31 mouse cellular contexts compared by ENCODE assay signal in genomic region chr19:60651102-60651695, GRCm38 (mm10).
DNase-seq lines count a peak whose midpoint lies in the region; ATAC-seq and TF ChIP-seq lines count a peak whose summit lies in the region.
"Had no signal": no experiment of that assay in that cellular context is flagged by ENCODE, and none has a peak within 500 bp of the region (broad histone marks: within the 10 kb centered on the region; RNA-seq: fewer than 3 reads in every experiment).

No protein-coding gene starts in this region.

- TF ChIP-seq CTCF in brain, embryonic 14.5 days (IDR thresholded peaks at IDR 0.05; ENCODE audit: borderline replicate concordance, extremely low read depth, insufficient read depth, insufficient read length): no peak

- H3K27me3 ChIP-seq in embryonic facial prominence, embryonic 14.5 days (replicated peaks; ENCODE audit: control insufficient read depth, insufficient read depth, low read length): no peaks in the 10 kb centered on the region
- H3K27me3 ChIP-seq in embryonic facial prominence, embryonic 10.5 days (replicated peaks; ENCODE audit: low read depth, poor library complexity, severe bottlenecking): no peaks in the 10 kb centered on the region
- no peaks in the 10 kb centered on the region for H3K27me3 ChIP-seq in midbrain, embryonic 15.5 days (replicated peaks)
- H3K27me3 ChIP-seq: embryonic facial prominence, embryonic 12.5 days; heart, embryonic 15.5 days; hindbrain, embryonic 12.5 days; neural tube, embryonic 13.5 days had no signal

- no peak for ATAC-seq in embryonic facial prominence, embryonic 14.5 days (ENCODE audit: low read depth)
- ATAC-seq in midbrain, embryonic 15.5 days (replicated peaks): peak; percentile 81
- no peak for ATAC-seq in inflammation-experienced regulatory T-cells, adult 6 months
- ATAC-seq: activated CD4-positive, CD25-positive, alpha-beta regulatory T cell, adult 4 months; forebrain, postnatal 0 days; hindbrain, postnatal 0 days; intestine, embryonic 16.5 days had no signal

- H3K9me3 ChIP-seq in embryonic facial prominence, embryonic 14.5 days (ENCODE audit: control insufficient read depth, low read length): no peaks in the 10 kb centered on the region
- no peaks in the 10 kb centered on the region for H3K9me3 ChIP-seq in embryonic facial prominence, embryonic 10.5 days
- H3K9me3 ChIP-seq in midbrain, embryonic 15.5 days: no peaks in the 10 kb centered on the region
- H3K9me3 ChIP-seq: embryonic facial prominence, embryonic 12.5 days; forebrain, embryonic 10.5 days; heart, embryonic 15.5 days; hindbrain, embryonic 12.5 days; neural tube, embryonic 13.5 days had no signal

- no peak for TF ChIP-seq POLR2A in brain, embryonic 14.5 days (IDR thresholded peaks at IDR 0.05; ENCODE audit: borderline replicate concordance, extremely low read depth, insufficient read depth, insufficient read length, poor library complexity, severe bottlenecking)

- H3K9ac ChIP-seq in embryonic facial prominence, embryonic 14.5 days (ENCODE audit: low read depth, low read length): no peak overlapping the region
- no peak overlapping the region for H3K9ac ChIP-seq in midbrain, embryonic 15.5 days
- H3K9ac ChIP-seq: embryonic facial prominence, embryonic 12.5 days; forebrain, postnatal 0 days; heart, embryonic 15.5 days; hindbrain, embryonic 12.5 days; liver, embryonic 14.5 days; neural tube, embryonic 13.5 days had no signal

- H3K4me1 ChIP-seq in embryonic facial prominence, embryonic 14.5 days (ENCODE audit: control insufficient read depth, insufficient read depth, low read length): no peaks in the 10 kb centered on the region
- no peaks in the 10 kb centered on the region for H3K4me1 ChIP-seq in embryonic facial prominence, embryonic 10.5 days
- H3K4me1 ChIP-seq in midbrain, embryonic 15.5 days: no peaks in the 10 kb centered on the region; the same call in 1 of the 2 replicates
- H3K4me1 ChIP-seq: embryonic facial prominence, embryonic 12.5 days; heart, embryonic 15.5 days; hindbrain, embryonic 12.5 days; neural tube, embryonic 13.5 days had no signal

- H3K4me2 ChIP-seq in embryonic facial prominence, embryonic 14.5 days (ENCODE audit: low read depth, low read length): no peak overlapping the region
- no peak overlapping the region for H3K4me2 ChIP-seq in midbrain, embryonic 15.5 days
- H3K4me2 ChIP-seq: embryonic facial prominence, embryonic 12.5 days; heart, embryonic 15.5 days; hindbrain, embryonic 12.5 days; neural tube, embryonic 13.5 days had no signal

- H3K36me3 ChIP-seq in embryonic facial prominence, embryonic 14.5 days (ENCODE audit: control insufficient read depth, insufficient read depth, low read length): no peaks in the 10 kb centered on the region
- no peaks in the 10 kb centered on the region for H3K36me3 ChIP-seq in embryonic facial prominence, embryonic 10.5 days (replicated peaks)
- no peaks in the 10 kb centered on the region for H3K36me3 ChIP-seq in midbrain, embryonic 15.5 days (replicated peaks)
- H3K36me3 ChIP-seq: embryonic facial prominence, embryonic 12.5 days; forebrain, embryonic 10.5 days; heart, embryonic 15.5 days; hindbrain, embryonic 12.5 days; neural tube, embryonic 13.5 days had no signal

- 14% methylated on average over 10 of the region's 10 CpGs for WGBS in embryonic facial prominence, embryonic 14.5 days
- 23% methylated on average over 10 of the region's 10 CpGs for WGBS in embryonic facial prominence, embryonic 10.5 days
- 7% methylated on average over 10 of the region's 10 CpGs for WGBS in midbrain, embryonic 15.5 days

- H3K27ac ChIP-seq in embryonic facial prominence, embryonic 14.5 days (replicated peaks; ENCODE audit: low read depth, low read length): no peak overlapping the region
- no peak overlapping the region for H3K27ac ChIP-seq in embryonic facial prominence, embryonic 10.5 days (replicated peaks)
- H3K27ac ChIP-seq in midbrain, embryonic 15.5 days: 0 out of 2 replicates have a peak overlapping the region, but pooled peaks have one; percentile 42
- H3K27ac ChIP-seq: embryonic facial prominence, embryonic 12.5 days; forebrain, embryonic 10.5 days; heart, embryonic 15.5 days; hindbrain, embryonic 12.5 days; hindbrain, postnatal 0 days; liver, embryonic 14.5 days; neural tube, embryonic 13.5 days; stomach, postnatal 0 days had no signal

- H3K4me3 ChIP-seq in embryonic facial prominence, embryonic 14.5 days (ENCODE audit: low read depth, low read length): no peak overlapping the region
- no peak overlapping the region for H3K4me3 ChIP-seq in embryonic facial prominence, embryonic 10.5 days
- no peak overlapping the region for H3K4me3 ChIP-seq in midbrain, embryonic 15.5 days
- H3K4me3 ChIP-seq: embryonic facial prominence, embryonic 12.5 days; forebrain, embryonic 10.5 days; heart, embryonic 15.5 days; hindbrain, embryonic 12.5 days; neural tube, embryonic 13.5 days had no signal

- DNase-seq in embryonic facial prominence, embryonic 14.5 days (ENCODE audit: low spot score): peak; percentile 4
- no peak for DNase-seq in embryonic facial prominence, embryonic 10.5 days (ENCODE audit: low spot score)
- peak; percentile 5 for DNase-seq in Muller cell, postnatal 12 days (ENCODE audit: inconsistent ontology term)
- DNase-seq in brain, embryonic 14.5 days (ENCODE audit: low read depth): peak; percentile 75
- no peak for DNase-seq in frontal cortex, postnatal 10 days (ENCODE audit: low spot score in 2 of 2)
- DNase-seq: adrenal gland, adult 2 months; adrenal gland, postnatal 36 days; cerebellum, adult 2 months; cerebellum, postnatal 25 days; forebrain, postnatal 0 days; gastrocnemius, postnatal 10 days; kidney, adult 9 months; kidney, postnatal 10 days; liver; lung, adult 2 months; lung, postnatal 10 days; right cerebral cortex, postnatal 4 days; thymus, adult 18-20 months; thymus, postnatal 25 days had no signal

Comparison
In these comparisons a context has a peak if more than half of its experiments do, and no peak if none do; other contexts are left out.
1. DNase-seq: peak in embryonic facial prominence, embryonic 14.5 days (single experiment), Muller cell, postnatal 12 days (single experiment) and brain, embryonic 14.5 days (single experiment); none in embryonic facial prominence, embryonic 10.5 days (single experiment) and frontal cortex, postnatal 10 days (0 of 2).